Mouse (Mus musculus): ENCODE measurements around the gene Sptlc2. TPM values are rescaled to one million over a fixed set of nuclear protein-coding genes. Genes with fewer than 3 reads are reported as not detected.

Sptlc2 gene
- polyA plus RNA-seq (2015; fragmentation: Nextera tagmentation; extraction: Ambion mirVana): 64.8 and 70.5 TPM in 2 replicates

GRCm38 (mm10) chr12:87388122-87388774 is at the start of gene Sptlc2:
Sptlc2 (minus strand) TSS chr12:87388355.
- Histone ChIP-seq H3K4me1 (replicated peaks) (peaks cover 18% of the 10 kb centered on the region), H3K27me3 (no peaks in the 10 kb centered on the region), H3K36me3 (no peaks in the 10 kb centered on the region), H3K27ac (peak within 1 kb of the TSS; percentile 89), H3K9me3 (no peaks in the 10 kb centered on the region), H3K9ac (peak within 1 kb of the TSS; percentile 98), H3K4me2 (peak within 1 kb of the TSS; percentile 97), H3K4me3 (peak within 1 kb of the TSS; percentile 97)
- ATAC-seq (ENCODE audit: low FRiP score): peak; percentile 99
- under 1% methylated on average over 40 of the region's 45 CpGs for WGBS

GRCm38 (mm10) chr12:87428885-87429284 is 40.7 kb upstream of the Sptlc2 start:
- Histone ChIP-seq H3K9ac (no peak overlapping the region), H3K27me3 (no peaks in the 10 kb centered on the region), H3K4me1 (replicated peaks) (peaks cover 8% of the 10 kb centered on the region; the same call in 1 of the 2 replicates), H3K27ac (no peak overlapping the region), H3K4me2 (no peak overlapping the region), H3K36me3 (peaks cover 74% of the 10 kb centered on the region), H3K4me3 (no peak overlapping the region), H3K9me3 (no peaks in the 10 kb centered on the region)
- no peak for ATAC-seq (ENCODE audit: low FRiP score)
- 88% methylated on average over 8 of the region's 8 CpGs for WGBS

GRCm38 (mm10) chr12:87428295-87428694 is 40.1 kb upstream of the Sptlc2 start:
- Histone ChIP-seq H3K4me2 (no peak overlapping the region), H3K4me3 (no peak overlapping the region), H3K36me3 (peaks cover 68% of the 10 kb centered on the region)

GRCm38 (mm10) chr12:87426354-87427031 is 38.3 kb upstream of the Sptlc2 start:
- Histone ChIP-seq H3K9me3 (no peaks in the 10 kb centered on the region), H3K27ac (no peak overlapping the region), H3K4me2 (no peak overlapping the region), H3K27me3 (no peaks in the 10 kb centered on the region), H3K36me3 (peaks cover 50% of the 10 kb centered on the region), H3K4me1 (replicated peaks) (peaks cover 10% of the 10 kb centered on the region; the same call in 1 of the 2 replicates), H3K9ac (no peak overlapping the region), H3K4me3 (no peak overlapping the region)
- WGBS: 94% methylated on average over 5 of the region's 5 CpGs
- ATAC-seq (ENCODE audit: low FRiP score): no peak

More at GRCm38 (mm10) chr12:87428295-87428694, 40.1 kb upstream of the Sptlc2 start:
- peaks cover 10% of the 10 kb centered on the region; the same call in 1 of the 2 replicates for H3K4me1 ChIP-seq (replicated peaks)
- H3K27ac ChIP-seq: no peak overlapping the region
- ATAC-seq (ENCODE audit: low FRiP score): no peak
- H3K27me3 ChIP-seq: no peaks in the 10 kb centered on the region
- 90% methylated on average over 2 of the region's 2 CpGs for WGBS
- no peak overlapping the region for H3K9ac ChIP-seq
- no peaks in the 10 kb centered on the region for H3K9me3 ChIP-seq

- no peaks in the 10 kb centered on the region for H3K9me3 ChIP-seq
- no peak for ATAC-seq (ENCODE audit: low FRiP score)
- no peak overlapping the region for H3K9ac ChIP-seq
- H3K4me1 ChIP-seq (replicated peaks): peaks cover 16% of the 10 kb centered on the region
- WGBS: 27% methylated on average over 3 of the region's 3 CpGs
- no peaks in the 10 kb centered on the region for H3K27me3 ChIP-seq
- no peak overlapping the region for H3K4me3 ChIP-seq
- peaks cover 32% of the 10 kb centered on the region for H3K36me3 ChIP-seq
- peak overlapping the region; percentile 63 for H3K27ac ChIP-seq
- H3K4me2 ChIP-seq: no peak overlapping the region
Observed at GRCm38 (mm10) chr12:87424516-87424915, 36.4 kb upstream of the Sptlc2 start.

GRCm38 (mm10) chr12:87423700-87424099 is 35.5 kb upstream of the Sptlc2 start:
- peaks cover 24% of the 10 kb centered on the region for H3K4me1 ChIP-seq (replicated peaks)
- H3K27ac ChIP-seq: peak overlapping the region; percentile 44; the same call in 1 of the 2 replicates
- no peak for ATAC-seq (ENCODE audit: low FRiP score)
- no peak overlapping the region for H3K9ac ChIP-seq
- H3K27me3 ChIP-seq: no peaks in the 10 kb centered on the region
- H3K4me3 ChIP-seq: no peak overlapping the region
- H3K9me3 ChIP-seq: no peaks in the 10 kb centered on the region
- H3K36me3 ChIP-seq: peaks cover 23% of the 10 kb centered on the region
- no peak overlapping the region for H3K4me2 ChIP-seq
- WGBS: 50% methylated on average over 1 of the region's 1 CpGs

GRCm38 (mm10) chr12:87421708-87422507 is 33.8 kb upstream of the Sptlc2 start:
- no peak for ATAC-seq (ENCODE audit: low FRiP score)
- Histone ChIP-seq H3K27me3 (no peaks in the 10 kb centered on the region), H3K4me2 (no peak overlapping the region), H3K36me3 (peaks cover 10% of the 10 kb centered on the region), H3K27ac (no peak overlapping the region; the same call in 1 of the 2 replicates), H3K4me1 (replicated peaks) (peaks cover 25% of the 10 kb centered on the region), H3K9me3 (no peaks in the 10 kb centered on the region), H3K4me3 (no peak overlapping the region), H3K9ac (no peak overlapping the region)
- WGBS: 69% methylated on average over 5 of the region's 5 CpGs

GRCm38 (mm10) chr12:87419974-87420485 is 31.9 kb upstream of the Sptlc2 start:
- peak overlapping the region; percentile 91 for H3K27ac ChIP-seq
- no peak for ATAC-seq (ENCODE audit: low FRiP score)
- 70% methylated on average over 12 of the region's 12 CpGs for WGBS

GRCm38 (mm10) chr12:87418921-87419320 is 30.8 kb upstream of the Sptlc2 start:
- Histone ChIP-seq H3K27ac (peak overlapping the region; percentile 91), H3K9ac (no peak overlapping the region), H3K27me3 (no peaks in the 10 kb centered on the region), H3K9me3 (no peaks in the 10 kb centered on the region), H3K4me2 (no peak overlapping the region; the same call in 1 of the 2 replicates), H3K4me3 (no peak overlapping the region), H3K36me3 (peaks cover 3% of the 10 kb centered on the region; the same call in 1 of the 2 replicates), H3K4me1 (replicated peaks) (peaks cover 18% of the 10 kb centered on the region)
- ATAC-seq (ENCODE audit: low FRiP score): peak; percentile 91
- WGBS: 21% methylated on average over 5 of the region's 5 CpGs

More at GRCm38 (mm10) chr12:87419974-87420485, 31.9 kb upstream of the Sptlc2 start:
- Histone ChIP-seq H3K27me3 (no peaks in the 10 kb centered on the region), H3K4me3 (no peak overlapping the region), H3K9ac (no peak overlapping the region), H3K36me3 (peaks cover 3% of the 10 kb centered on the region; the same call in 1 of the 2 replicates), H3K4me1 (replicated peaks) (peaks cover 25% of the 10 kb centered on the region), H3K4me2 (no peak overlapping the region), H3K9me3 (no peaks in the 10 kb centered on the region)

- no peaks in the 10 kb centered on the region for H3K9me3 ChIP-seq
- H3K4me3 ChIP-seq: no peak overlapping the region
- H3K27me3 ChIP-seq: no peaks in the 10 kb centered on the region
- no peak overlapping the region for H3K27ac ChIP-seq
- no peak for ATAC-seq (ENCODE audit: low FRiP score)
- H3K36me3 ChIP-seq: peaks cover 3% of the 10 kb centered on the region; the same call in 1 of the 2 replicates
- no peak overlapping the region for H3K4me2 ChIP-seq
- H3K4me1 ChIP-seq (replicated peaks): peaks cover 15% of the 10 kb centered on the region
- WGBS: 42% methylated on average over 7 of the region's 7 CpGs
- H3K9ac ChIP-seq: no peak overlapping the region
Observed at GRCm38 (mm10) chr12:87416690-87417089, 28.5 kb upstream of the Sptlc2 start.

- WGBS: 86% methylated on average over 4 of the region's 4 CpGs
- Histone ChIP-seq H3K4me1 (replicated peaks) (peaks cover 15% of the 10 kb centered on the region), H3K36me3 (peaks cover 3% of the 10 kb centered on the region; the same call in 1 of the 2 replicates), H3K9me3 (no peaks in the 10 kb centered on the region), H3K27ac (no peak overlapping the region), H3K4me3 (no peak overlapping the region), H3K9ac (no peak overlapping the region), H3K27me3 (no peaks in the 10 kb centered on the region), H3K4me2 (no peak overlapping the region)
- no peak for ATAC-seq (ENCODE audit: low FRiP score)
Observed at GRCm38 (mm10) chr12:87415358-87415757, 27.2 kb upstream of the Sptlc2 start.

Measured in hindbrain, embryonic 13.5 days (tissue).